Mouse (Mus musculus): ENCODE measurements around the gene Rab11fip3. TPM values are rescaled to one million over a fixed set of nuclear protein-coding genes. Genes with fewer than 3 reads are reported as not detected.

Rab11fip3 gene
- polyA plus RNA-seq, 1 experiment, result 19.7 TPM

- H3K4me2 ChIP-seq (ENCODE audit: low read depth), result peak overlapping the region; percentile 89
- peak overlapping the region; percentile 48 for H3ac ChIP-seq (ENCODE audit: control insufficient read depth, insufficient read length)
- H3K4me3 ChIP-seq, result peak overlapping the region; percentile 57
- peaks cover 30% of the 10 kb centered on the region for H3K79me2 ChIP-seq (ENCODE audit: control insufficient read depth, insufficient read depth)
- peak; percentile 9 for TF ChIP-seq POLR2AphosphoS2 (IDR thresholded peaks at IDR 0.05; ENCODE audit: insufficient read length, low read depth)
- TF ChIP-seq CEBPB (IDR thresholded peaks at IDR 0.05; ENCODE audit: insufficient read depth, poor library complexity, severe bottlenecking), result no peak
- no peaks in the 10 kb centered on the region for H3K36me3 ChIP-seq (ENCODE audit: control insufficient read depth, insufficient read depth)
- no peaks in the 10 kb centered on the region for H3K27me3 ChIP-seq (ENCODE audit: control insufficient read depth, insufficient read depth, insufficient read length)
These were observed 84.6 kb downstream of the Rab11fip3 start for GRCm38 (mm10) chr17:25984556-25985305.

GRCm38 (mm10) chr17:25984066-25984465 lies 85.3 kb downstream of the Rab11fip3 start:
- Histone ChIP-seq H3K27me3 (ENCODE audit: control insufficient read depth, insufficient read depth, insufficient read length) (no peaks in the 10 kb centered on the region), H3K4me3 (peak overlapping the region; percentile 57), H3ac (ENCODE audit: control insufficient read depth, insufficient read length) (no peak overlapping the region), H3K36me3 (ENCODE audit: control insufficient read depth, insufficient read depth) (no peaks in the 10 kb centered on the region), H3K4me2 (ENCODE audit: low read depth) (peak overlapping the region; percentile 89), H3K79me2 (ENCODE audit: control insufficient read depth, insufficient read depth) (peaks cover 36% of the 10 kb centered on the region)
- TF ChIP-seq REST (IDR thresholded peaks at IDR 0.05; ENCODE audit: insufficient read depth, insufficient read length), result no peak
- TF ChIP-seq POLR2AphosphoS2 (IDR thresholded peaks at IDR 0.05; ENCODE audit: insufficient read length, low read depth), result no peak
- TF ChIP-seq MYOG (IDR thresholded peaks at IDR 0.05; ENCODE audit: control insufficient read depth in 1 of 3, insufficient read depth in 1 of 3, insufficient read length in 2 of 3, low read depth in 2 of 3), result no peak
- no peak for TF ChIP-seq MAX (IDR thresholded peaks at IDR 0.05; ENCODE audit: low read depth)
- TF ChIP-seq CEBPB (IDR thresholded peaks at IDR 0.05; ENCODE audit: insufficient read depth, poor library complexity, severe bottlenecking), result no peak
- no peak for TF ChIP-seq USF1 (IDR thresholded peaks at IDR 0.05; ENCODE audit: low read depth)
- TF ChIP-seq TCF12 (IDR thresholded peaks at IDR 0.05; ENCODE audit: insufficient read depth, poor library complexity, severe bottlenecking), result no peak
- TF ChIP-seq SRF (IDR thresholded peaks at IDR 0.05; ENCODE audit: control insufficient read depth, insufficient read length, low read depth), result no peak
- TF ChIP-seq TCF3 (IDR thresholded peaks at IDR 0.05; ENCODE audit: insufficient read length, low read depth), result no peak
- TF ChIP-seq POLR2A (IDR thresholded peaks at IDR 0.05; ENCODE audit: insufficient read length, low read depth), result no peak

DNA sequence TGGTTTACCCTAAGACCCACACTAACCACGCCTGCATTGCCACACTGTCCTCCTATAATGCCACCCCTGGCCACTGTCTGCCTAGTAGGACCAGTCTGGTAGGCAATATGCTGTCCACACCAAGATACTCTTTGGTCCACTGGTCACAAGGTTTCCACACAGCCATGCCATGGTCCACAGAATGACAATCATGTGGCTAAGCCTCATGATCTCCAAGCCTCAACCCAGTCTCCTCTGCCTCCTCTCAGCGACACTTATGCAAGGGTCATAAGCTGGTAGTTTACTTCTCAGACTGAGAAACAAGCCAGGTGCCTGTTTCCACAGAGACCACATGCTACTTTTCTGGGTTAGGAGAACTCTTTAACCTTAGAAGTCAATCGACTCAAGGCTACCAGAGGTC lies 86.4 kb downstream of the Rab11fip3 start:
- peaks cover 48% of the 10 kb centered on the region for H3K79me2 ChIP-seq (ENCODE audit: control insufficient read depth, insufficient read depth)
- H3K4me3 ChIP-seq, result no peak overlapping the region
- no peak for TF ChIP-seq MYOG (IDR thresholded peaks at IDR 0.05; ENCODE audit: control insufficient read depth in 1 of 3, insufficient read depth in 1 of 3, insufficient read length in 2 of 3, low read depth in 2 of 3)
- TF ChIP-seq USF1 (IDR thresholded peaks at IDR 0.05; ENCODE audit: low read depth), result no peak
- TF ChIP-seq E2F4 (IDR thresholded peaks at IDR 0.05; ENCODE audit: insufficient read depth), result no peak
- TF ChIP-seq POLR2A (IDR thresholded peaks at IDR 0.05; ENCODE audit: insufficient read length, low read depth), result no peak
- no peak for TF ChIP-seq CEBPB (IDR thresholded peaks at IDR 0.05; ENCODE audit: insufficient read depth, poor library complexity, severe bottlenecking)
- H3K36me3 ChIP-seq (ENCODE audit: control insufficient read depth, insufficient read depth), result no peaks in the 10 kb centered on the region
- no peaks in the 10 kb centered on the region for H3K27me3 ChIP-seq (ENCODE audit: control insufficient read depth, insufficient read depth, insufficient read length)
- H3K4me2 ChIP-seq (ENCODE audit: low read depth), result no peak overlapping the region
- no peak overlapping the region for H3ac ChIP-seq (ENCODE audit: control insufficient read depth, insufficient read length)

GRCm38 (mm10) chr17:25980854-25981253 lies 88.5 kb downstream of the Rab11fip3 start:
- Histone ChIP-seq H3K4me2 (ENCODE audit: low read depth) (no peak overlapping the region), H3K79me2 (ENCODE audit: control insufficient read depth, insufficient read depth) (peaks cover 65% of the 10 kb centered on the region), H3ac (ENCODE audit: control insufficient read depth, insufficient read length) (no peak overlapping the region), H3K4me3 (no peak overlapping the region), H3K36me3 (ENCODE audit: control insufficient read depth, insufficient read depth) (no peaks in the 10 kb centered on the region), H3K27me3 (ENCODE audit: control insufficient read depth, insufficient read depth, insufficient read length) (no peaks in the 10 kb centered on the region)
- TF ChIP-seq MYOG (IDR thresholded peaks at IDR 0.05; ENCODE audit: control insufficient read depth in 1 of 3, insufficient read depth in 1 of 3, insufficient read length in 2 of 3, low read depth in 2 of 3), result no peak
- no peak for TF ChIP-seq MAX (IDR thresholded peaks at IDR 0.05; ENCODE audit: low read depth)
- TF ChIP-seq CEBPB (IDR thresholded peaks at IDR 0.05; ENCODE audit: insufficient read depth, poor library complexity, severe bottlenecking), result no peak
- TF ChIP-seq REST (IDR thresholded peaks at IDR 0.05; ENCODE audit: insufficient read depth, insufficient read length), result no peak
- no peak for TF ChIP-seq MYOD1 (IDR thresholded peaks at IDR 0.05; ENCODE audit: control insufficient read depth in 1 of 3, insufficient read length in 2 of 3, low read depth in 2 of 3)
- no peak for TF ChIP-seq POLR2AphosphoS2 (IDR thresholded peaks at IDR 0.05; ENCODE audit: insufficient read length, low read depth)
- no peak for TF ChIP-seq TCF3 (IDR thresholded peaks at IDR 0.05; ENCODE audit: insufficient read length, low read depth)
- TF ChIP-seq POLR2A (IDR thresholded peaks at IDR 0.05; ENCODE audit: insufficient read length, low read depth), result no peak
- no peak for TF ChIP-seq TCF12 (IDR thresholded peaks at IDR 0.05; ENCODE audit: insufficient read depth, poor library complexity, severe bottlenecking)
- TF ChIP-seq USF1 (IDR thresholded peaks at IDR 0.05; ENCODE audit: low read depth), result no peak
- TF ChIP-seq E2F4 (IDR thresholded peaks at IDR 0.05; ENCODE audit: insufficient read depth), result no peak
- TF ChIP-seq SRF (IDR thresholded peaks at IDR 0.05; ENCODE audit: control insufficient read depth, insufficient read length, low read depth), result no peak

Data from myocyte (in vitro differentiated cells).